Mouse (Mus musculus): ENCODE measurements around the gene Dus1l. TPM values are rescaled to one million over a fixed set of nuclear protein-coding genes. Genes with fewer than 3 reads are reported as not detected.

Dus1l gene
- total and polyA plus RNA-seq, 3 experiments: 98.7 to 155 (median 120) TPM

DNA sequence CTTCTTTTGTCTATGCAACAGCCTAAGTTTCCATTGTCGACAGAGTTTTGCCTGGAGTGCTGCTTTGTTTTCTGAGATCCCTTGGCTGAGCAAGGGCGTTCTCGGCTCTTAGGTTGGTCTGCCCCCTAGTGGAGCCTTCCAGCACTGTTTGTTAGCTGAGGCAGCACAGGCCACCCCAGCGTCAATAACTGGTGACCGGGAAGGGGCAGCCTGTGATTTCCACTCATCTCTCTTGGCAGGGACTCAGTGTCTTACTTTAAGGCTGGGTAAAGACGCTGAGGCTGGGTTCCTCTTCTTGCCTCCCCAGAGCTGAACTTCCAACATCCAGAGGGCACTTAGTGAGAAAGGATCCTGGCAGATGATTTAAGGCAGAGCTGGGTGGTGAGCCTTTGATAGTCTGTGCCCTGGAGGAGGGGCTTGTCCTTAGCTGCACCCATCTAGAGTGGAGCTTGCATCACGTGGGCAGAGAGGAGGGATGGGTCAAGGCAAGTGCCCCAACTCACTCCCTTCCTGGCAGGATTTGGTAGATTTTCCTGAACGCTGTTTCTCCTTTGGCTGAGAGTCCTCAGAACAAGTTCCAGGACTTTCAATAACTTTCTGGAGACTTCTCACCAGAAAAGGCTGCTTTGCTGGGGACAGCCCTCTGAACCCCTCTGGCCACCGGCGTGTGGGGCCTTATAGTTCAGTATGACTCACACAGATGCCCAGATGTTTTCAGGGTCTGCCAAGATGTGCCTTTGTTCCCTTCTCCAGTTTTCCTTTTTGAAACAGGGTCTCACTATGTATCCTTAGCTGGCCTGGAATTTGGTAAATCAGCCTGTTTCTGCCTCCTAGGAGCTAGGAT is 4.1 kb upstream of the Dus1l start:
- peak overlapping the region; percentile 18; the same call in 1 of the 2 replicates for H3K9ac ChIP-seq (ENCODE audit: insufficient read depth, low read depth)
- dilution Hi-C loops (cut with MboI; ENCODE audit: extremely low pct_ligation_motif_present, extremely low pct_unique_long_range_greater_than_20kb, low sequenced_read_pairs) (no loop called here), in situ Hi-C loops (cut with MboI; ENCODE audit: low pct_ligation_motif_present, low pct_unique_long_range_greater_than_20kb, low sequenced_read_pairs) (no loop called here)
- no peaks in the 10 kb centered on the region for H3K9me3 ChIP-seq (replicated peaks; ENCODE audit: low read length)
- peaks cover 7 to 26% of the 10 kb centered on the region in 2 experiments for H3K4me1 ChIP-seq (ENCODE audit: control insufficient read depth in 1 of 2, insufficient read depth in 2 of 2)
- no peak overlapping the region for H3K4me3 ChIP-seq (replicated peaks in 1 of 3; ENCODE audit: low read depth in 2 of 3, low read length in 2 of 3, poor library complexity in 1 of 3)
- H3K27ac ChIP-seq (ENCODE audit: insufficient read depth, low read depth): no peak overlapping the region
- peaks cover 0 to 8% of the 10 kb centered on the region in 2 experiments for H3K36me3 ChIP-seq (replicated peaks in 1 of 2; ENCODE audit: control insufficient read depth in 1 of 2, insufficient read depth in 1 of 2, low read length in 1 of 2)
- peaks cover 9% of the 10 kb centered on the region for H3K79me2 ChIP-seq (replicated peaks; ENCODE audit: control insufficient read depth, extremely low read depth, insufficient read depth, poor library complexity, severe bottlenecking)
- DNase-seq (ENCODE audit: extremely low read depth): peak; percentile 93
- H3K27me3 ChIP-seq (replicated peaks): no peaks in the 10 kb centered on the region
- peak overlapping the region; percentile 65 for H3K4me2 ChIP-seq (ENCODE audit: insufficient read depth, low read depth, poor library complexity, severe bottlenecking)
- TF ChIP-seq UBTF (IDR thresholded peaks at IDR 0.05; ENCODE audit: low read depth, low read length) (no peak), USF1 (IDR thresholded peaks at IDR 0.05; ENCODE audit: low read depth, low read length) (peak; percentile 87), MEF2A (IDR thresholded peaks at IDR 0.05; ENCODE audit: borderline replicate concordance, low read depth, low read length) (peak; percentile 70), JUND (conservative IDR thresholded peaks at IDR 0.05; ENCODE audit: low read depth, low read length) (no peak), TCF12 (IDR thresholded peaks at IDR 0.05; ENCODE audit: low read depth, low read length) (no peak), EP300 (IDR thresholded peaks at IDR 0.05; ENCODE audit: low read length) (peak; percentile 37; the same call in 1 of the 2 replicates), NELFE (IDR thresholded peaks at IDR 0.05; ENCODE audit: low read depth, low read length) (peak; percentile 57; the same call in 1 of the 2 replicates), MAX (IDR thresholded peaks at IDR 0.05; ENCODE audit: low read length) (peak; percentile 80; the same call in 1 of the 2 replicates), NRF1 (IDR thresholded peaks at IDR 0.05; ENCODE audit: low read depth, low read length) (peak; percentile 35; the same call in 1 of the 2 replicates), ZC3H11A (IDR thresholded peaks at IDR 0.05; ENCODE audit: low read depth, low read length) (peak; percentile 15; the same call in 1 of the 2 replicates), USF2 (conservative IDR thresholded peaks at IDR 0.05; ENCODE audit: low read depth, low read length) (peak; percentile 86), POLR2A (IDR thresholded peaks at IDR 0.05; ENCODE audit: low read depth, low read length) (peak; percentile 55), ZNF384 (IDR thresholded peaks at IDR 0.05; ENCODE audit: low read depth, low read length) (no peak; the same call in 1 of the 2 replicates), RAD21 (IDR thresholded peaks at IDR 0.05; ENCODE audit: low read depth, low read length) (peak; percentile 89), MAZ (IDR thresholded peaks at IDR 0.05; ENCODE audit: low read depth, low read length) (peak; percentile 39), ETS1 (conservative IDR thresholded peaks at IDR 0.05; ENCODE audit: low read depth, low read length) (0 out of 2 replicates have a peak, but pooled peaks have one; percentile 8), CTCF (conservative IDR thresholded peaks at IDR 0.05 in 1 of 2, IDR thresholded peaks at IDR 0.05 in 1 of 2; ENCODE audit: low read depth in 2 of 2, low read length in 2 of 2) (peak; percentile 83 to 96), MXI1 (IDR thresholded peaks at IDR 0.05; ENCODE audit: low read depth, low read length) (peak; percentile 12; the same call in 1 of the 2 replicates), MAFK (IDR thresholded peaks at IDR 0.05; ENCODE audit: insufficient replicate concordance, low read length) (peak; percentile 34; the same call in 1 of the 2 replicates), PAX5 (IDR thresholded peaks at IDR 0.05; ENCODE audit: low read length) (no peak), CHD1 (IDR thresholded peaks at IDR 0.05; ENCODE audit: low read depth, low read length) (no peak), KAT2A (IDR thresholded peaks at IDR 0.05; ENCODE audit: insufficient replicate concordance, low read length) (no peak), E2F4 (IDR thresholded peaks at IDR 0.05; ENCODE audit: insufficient replicate concordance, low read depth, low read length) (peak; percentile 14; the same call in 1 of the 2 replicates), SMC3 (IDR thresholded peaks at IDR 0.05; ENCODE audit: low read depth, low read length) (peak; percentile 81), SIN3A (IDR thresholded peaks at IDR 0.05; ENCODE audit: low read length) (peak; percentile 84), RCOR1 (conservative IDR thresholded peaks at IDR 0.05; ENCODE audit: low read depth, low read length) (no peak; the same call in 1 of the 2 replicates), GABPA (IDR thresholded peaks at IDR 0.05; ENCODE audit: insufficient replicate concordance, low read depth, low read length) (no peak), ELF1 (IDR thresholded peaks at IDR 0.05; ENCODE audit: low read depth, low read length) (peak; percentile 38; the same call in 1 of the 2 replicates), CHD2 (IDR thresholded peaks at IDR 0.05; ENCODE audit: low read length) (no peak), ZMIZ1 (IDR thresholded peaks at IDR 0.05; ENCODE audit: low read depth, low read length) (no peak; the same call in 1 of the 2 replicates), HCFC1 (IDR thresholded peaks at IDR 0.05; ENCODE audit: low read depth, low read length) (peak; percentile 31), IRF4 (IDR thresholded peaks at IDR 0.05; ENCODE audit: low read depth, low read length) (peak; percentile 55; the same call in 1 of the 2 replicates), POLR2AphosphoS2 (IDR thresholded peaks at IDR 0.05; ENCODE audit: low read depth, low read length) (peak; percentile 61; the same call in 1 of the 2 replicates), JUN (IDR thresholded peaks at IDR 0.05; ENCODE audit: insufficient read depth, low read depth, low read length) (no peak), BHLHE40 (IDR thresholded peaks at IDR 0.05; ENCODE audit: low read depth, low read length) (no peak), TBP (conservative IDR thresholded peaks at IDR 0.05; ENCODE audit: low read depth, low read length) (no peak), ZKSCAN1 (IDR thresholded peaks at IDR 0.05; ENCODE audit: borderline replicate concordance, low read depth, low read length) (no peak)
